Mouse (Mus musculus): ENCODE results near the gene Adgrf4. TPM values are rescaled to one million over a fixed set of nuclear protein-coding genes. Genes with fewer than 3 reads are reported as not detected.

Gene Adgrf4
- 0.21 and 0.34 TPM in 2 replicates for polyA plus RNA-seq (2015; fragmentation: Nextera tagmentation; extraction: Ambion mirVana)

DNA sequence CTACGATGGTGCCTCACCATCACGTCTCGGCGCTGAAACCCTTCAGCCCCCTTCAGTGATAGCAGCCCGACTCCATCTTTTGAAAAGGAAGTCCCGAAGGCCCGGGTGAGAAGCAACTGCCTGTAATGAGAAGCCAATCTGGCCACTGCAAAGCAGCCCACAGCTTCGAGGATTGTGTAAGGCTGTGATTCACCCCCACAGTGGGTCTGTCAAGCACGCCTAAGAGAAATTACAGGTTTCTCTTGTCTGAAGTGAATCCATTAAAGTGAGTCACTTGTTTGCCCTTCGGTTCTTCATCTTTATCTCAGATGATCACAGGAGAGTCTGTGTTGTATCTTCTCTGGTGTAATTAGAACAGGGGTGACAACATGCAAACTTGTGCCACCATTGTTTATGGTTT, at the start of gene Adgrf4:
Gene Adgrf4, minus strand, starts transcription at position 149 of the 400 bp plus-strand sequence.
- no peak for DNase-seq (ENCODE audit: low spot score)

DNA sequence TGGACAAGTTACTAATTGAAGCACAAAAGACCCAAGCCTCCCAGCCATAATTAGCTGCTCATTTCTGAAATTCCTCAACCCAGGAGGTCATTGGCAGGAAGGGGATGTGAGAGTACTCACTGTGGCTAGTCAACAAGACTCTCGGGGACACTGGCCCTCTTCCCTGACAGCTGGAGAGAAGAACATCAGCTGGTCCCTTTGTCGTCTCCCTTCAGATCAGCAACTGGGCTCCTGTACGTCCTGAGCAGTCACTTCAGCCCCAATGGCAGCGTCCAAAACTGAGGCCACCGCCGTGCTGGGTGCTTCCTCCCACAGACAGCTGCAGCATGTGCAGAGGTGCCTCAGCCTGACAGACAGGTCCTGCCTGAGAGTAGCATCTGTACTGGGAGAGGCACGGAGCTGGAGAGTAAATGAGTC, 49.7 kb upstream of the Adgrf4 start, which contains the start of gene Adgrf2:
Gene Adgrf2, minus strand, starts transcription at position 379 of the 417 bp plus-strand sequence.
- DNase-seq (ENCODE audit: low spot score), result no peak

DNA sequence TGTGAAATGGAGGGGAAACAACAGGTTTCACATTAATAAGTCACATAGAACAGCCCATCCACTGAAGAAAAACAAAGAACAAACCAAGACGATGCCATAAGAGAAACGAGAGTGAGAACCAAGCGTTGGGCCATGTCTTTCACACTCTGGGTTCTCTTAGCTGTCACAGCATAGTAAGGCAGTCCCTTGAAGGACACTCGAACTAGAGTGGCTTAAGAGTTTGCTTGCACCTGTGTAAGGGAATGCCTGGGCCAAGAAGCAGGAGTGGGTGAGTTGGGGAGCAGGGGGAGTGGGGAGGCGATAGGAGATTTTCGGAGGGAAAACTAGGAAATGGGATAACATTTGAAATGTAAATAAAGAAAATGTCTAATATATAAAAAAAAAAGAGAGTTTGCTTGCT, 46.7 kb upstream of the Adgrf4 start:
- no peak for DNase-seq (ENCODE audit: low spot score)

DNA sequence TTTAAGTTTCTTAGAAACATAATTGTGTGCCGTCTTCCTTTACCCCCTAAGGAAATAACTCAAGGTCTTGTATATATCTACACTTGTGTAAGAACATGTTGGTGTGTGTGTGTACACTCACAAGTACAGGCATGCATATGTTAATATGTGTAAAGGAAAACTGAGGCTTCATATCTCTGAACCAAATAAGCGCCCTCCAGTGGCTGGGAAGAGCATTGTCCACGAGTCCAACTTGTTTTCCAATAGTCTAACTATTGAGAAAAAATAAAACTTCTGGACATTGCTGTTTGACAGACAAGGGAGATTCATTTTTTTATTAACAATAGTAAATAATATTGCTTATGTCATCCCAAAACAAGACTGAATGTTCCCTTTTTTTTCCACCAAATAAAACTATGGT, 25.1 kb upstream of the Adgrf4 start:
- DNase-seq (ENCODE audit: low spot score), result no peak

DNA sequence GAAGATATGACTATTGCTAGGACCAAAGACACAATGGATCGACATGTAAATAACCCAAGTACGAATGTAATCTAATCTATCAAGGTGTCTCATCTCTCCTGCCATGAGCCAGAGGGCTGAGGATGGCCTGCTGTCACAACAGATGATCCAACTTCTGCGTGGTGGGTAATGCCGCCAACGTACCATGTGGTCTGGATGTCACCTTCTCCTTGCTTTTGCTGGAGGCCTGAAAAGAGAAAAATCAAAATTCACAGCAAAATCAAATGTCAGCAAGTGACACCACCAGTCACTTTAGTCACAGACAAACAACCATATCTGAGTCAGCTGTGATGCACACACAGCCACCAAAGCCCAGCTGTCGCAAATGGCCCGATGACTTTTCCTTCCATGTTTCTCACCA, 22.9 kb upstream of the Adgrf4 start:
- DNase-seq (ENCODE audit: low spot score), result no peak

DNA sequence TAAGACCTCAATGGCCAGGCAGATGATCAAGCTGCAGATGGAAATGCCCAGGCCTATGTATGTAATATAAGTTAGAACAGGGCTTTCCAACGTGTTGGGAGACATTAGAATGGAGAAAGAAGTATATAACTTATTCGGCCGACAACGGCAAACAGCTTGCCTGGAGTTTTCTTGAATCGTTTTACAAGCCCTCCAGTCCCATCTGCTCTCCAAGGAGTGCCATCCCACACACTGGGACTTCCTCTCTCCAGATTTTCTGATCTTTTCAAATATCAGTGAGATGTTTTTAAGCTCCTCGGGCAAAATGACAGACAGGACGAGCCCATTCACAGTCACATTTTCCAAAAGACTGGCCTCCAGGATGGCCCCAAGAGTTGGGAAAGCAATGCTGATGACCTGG, 18.6 kb upstream of the Adgrf4 start:
- DNase-seq (ENCODE audit: low spot score), result no peak

DNA sequence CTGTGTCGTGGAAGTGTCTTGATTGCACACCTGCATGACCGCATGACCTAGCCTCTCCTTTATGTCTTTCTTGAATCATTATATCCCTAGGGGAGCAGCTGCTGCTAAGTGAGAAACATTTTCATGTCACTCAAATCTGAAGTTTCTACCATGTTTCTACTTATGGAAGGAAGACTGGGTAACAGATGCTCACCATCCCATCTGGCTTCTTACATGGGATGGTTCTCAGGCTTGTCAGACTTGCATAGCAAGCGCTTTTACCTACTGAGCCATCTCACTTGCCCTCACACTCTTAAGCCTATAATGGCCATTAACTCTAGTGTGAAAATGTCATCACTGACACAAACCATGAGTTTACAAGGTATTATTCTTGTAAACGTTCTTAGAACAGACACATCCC, 13.5 kb upstream of the Adgrf4 start:
- no peak for DNase-seq (ENCODE audit: low spot score)

DNA sequence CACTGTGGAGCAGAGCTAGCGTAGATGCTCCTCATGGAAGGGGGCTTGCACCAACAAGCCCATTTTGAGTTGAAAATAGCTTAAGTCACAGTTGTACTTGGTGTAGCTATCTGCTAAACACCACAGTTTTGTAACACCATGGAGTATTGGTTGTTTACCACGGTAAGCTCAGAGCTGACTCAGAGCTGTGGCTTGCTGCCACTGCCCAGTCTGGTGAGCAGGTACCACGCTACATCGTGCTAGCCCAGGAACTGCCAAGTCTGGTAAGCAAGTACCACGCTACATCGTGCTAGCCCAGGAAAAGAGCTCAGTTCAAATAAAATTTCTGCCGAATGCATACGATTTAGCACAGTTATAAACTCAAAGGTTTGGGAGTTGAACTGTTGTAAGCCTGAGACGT, 10.1 kb upstream of the Adgrf4 start:
- DNase-seq (ENCODE audit: low spot score), result no peak

DNA sequence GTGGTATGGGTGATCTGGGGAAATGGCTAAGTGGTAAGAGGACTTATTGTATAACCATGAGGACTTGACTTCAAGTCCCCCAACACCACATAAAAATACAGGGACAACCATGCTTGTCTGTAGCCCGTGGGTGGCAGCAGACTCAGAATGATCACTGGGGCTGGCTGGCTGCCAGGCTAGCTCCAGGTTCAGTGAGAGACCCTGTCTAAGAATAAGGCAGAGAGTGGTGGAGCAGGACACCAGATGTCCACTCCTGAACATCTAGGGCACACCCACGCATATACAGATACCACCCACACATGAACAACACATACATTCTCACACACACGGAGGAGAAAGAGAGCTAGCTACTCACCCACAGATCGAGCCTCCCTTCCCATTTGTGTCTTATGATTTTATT, 2.6 kb upstream of the Adgrf4 start:
- DNase-seq (ENCODE audit: low spot score), result no peak

DNA sequence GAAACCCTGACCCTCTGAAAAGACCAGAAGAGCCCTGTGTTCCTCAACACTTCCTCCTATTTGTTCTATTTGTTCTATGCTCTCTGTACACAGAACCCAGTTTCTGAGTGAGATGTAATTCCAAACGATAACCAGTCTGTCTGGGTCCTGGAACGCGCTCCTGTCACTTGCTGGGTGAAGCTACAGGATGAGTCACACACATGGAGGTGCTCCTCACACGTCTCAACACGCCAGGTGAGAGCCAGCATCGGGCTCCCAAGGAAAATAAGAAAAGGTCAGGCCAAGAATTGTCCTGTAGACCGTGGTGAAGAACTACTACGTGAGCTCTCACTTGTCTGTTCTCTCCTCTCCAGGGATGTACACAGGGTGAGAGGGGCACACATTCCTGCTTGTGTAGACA, 1.6 kb downstream of the Adgrf4 start:
- DNase-seq (ENCODE audit: low spot score), result no peak

DNA sequence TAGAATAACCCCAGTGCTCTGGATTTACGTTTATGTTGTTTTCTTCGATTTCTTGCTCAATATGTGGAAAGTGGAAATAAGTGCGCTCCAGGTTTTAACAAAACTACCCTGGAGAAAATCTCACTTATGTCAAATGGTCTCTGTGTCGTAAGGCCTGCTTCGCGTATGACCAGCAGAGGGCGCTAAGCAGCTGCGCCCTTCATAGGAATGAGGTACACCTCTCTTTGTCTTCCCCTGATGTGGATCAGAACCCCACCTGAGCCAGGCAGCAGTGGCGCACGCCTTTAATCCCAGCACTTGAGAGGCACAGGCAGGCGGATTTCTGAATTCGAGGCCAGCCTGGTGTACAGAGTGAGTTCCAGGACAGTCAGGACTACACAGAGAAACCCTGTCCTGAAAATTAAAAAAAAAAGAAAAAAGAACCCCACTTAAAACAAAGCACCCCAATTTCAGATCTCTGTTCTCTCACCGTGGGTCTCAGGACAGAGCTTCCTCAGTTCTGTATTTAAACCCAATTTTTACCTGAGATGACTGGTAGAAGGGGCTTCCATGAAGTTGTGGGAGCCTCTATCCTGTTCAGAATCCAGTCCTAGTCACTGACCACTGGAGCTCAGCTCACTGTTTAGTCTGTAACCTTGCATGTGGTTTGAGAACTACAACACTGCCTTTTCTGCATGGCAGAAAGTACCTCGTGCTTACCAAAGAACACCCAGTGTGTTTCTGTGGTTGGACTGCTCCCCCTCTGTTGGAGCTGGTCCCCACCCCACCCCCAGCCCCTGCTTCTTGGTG, 33.3 kb downstream of the Adgrf4 start:
- DNase-seq (ENCODE audit: low spot score), result peak; percentile 51

DNA sequence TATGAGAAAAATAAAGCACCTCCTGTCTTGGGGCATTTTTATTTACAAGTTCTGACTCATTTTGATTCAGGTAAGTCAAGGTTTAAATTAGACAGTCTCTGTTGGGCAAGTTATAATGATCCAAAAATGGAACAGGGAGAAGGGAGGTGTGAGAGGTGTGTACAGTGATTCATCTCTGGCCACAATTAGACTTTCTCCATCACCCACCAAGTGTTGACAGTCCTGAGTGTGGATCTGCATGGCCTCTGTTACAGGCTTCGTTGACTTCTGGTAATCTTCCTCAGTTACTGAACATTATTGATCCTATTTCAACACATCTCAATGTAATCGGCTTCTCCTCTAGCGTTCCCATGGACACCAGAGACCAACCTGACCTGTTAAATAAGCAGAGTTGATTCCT, 48.7 kb downstream of the Adgrf4 start:
- DNase-seq (ENCODE audit: low spot score), result no peak

DNA sequence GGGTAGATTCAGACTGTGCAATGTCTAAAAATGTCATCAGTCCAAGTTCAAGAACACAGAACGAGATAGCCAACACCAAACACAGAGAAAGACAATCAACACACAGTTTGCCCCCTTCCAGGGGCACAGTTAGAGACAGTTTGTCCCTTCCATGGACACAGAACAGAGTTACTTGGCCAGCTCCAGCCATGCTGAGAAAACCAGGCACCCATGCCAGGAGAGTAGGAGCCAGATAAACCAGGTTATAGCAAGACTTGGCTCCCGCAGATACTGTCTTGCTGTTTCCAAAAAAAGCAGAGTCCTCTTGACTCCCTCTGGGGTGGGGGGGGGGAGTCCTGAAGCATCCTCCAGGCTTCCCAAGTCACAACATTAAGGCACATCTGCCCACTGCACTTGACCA, 61.9 kb downstream of the Adgrf4 start:
- no peak for DNase-seq (ENCODE audit: low spot score)

DNA sequence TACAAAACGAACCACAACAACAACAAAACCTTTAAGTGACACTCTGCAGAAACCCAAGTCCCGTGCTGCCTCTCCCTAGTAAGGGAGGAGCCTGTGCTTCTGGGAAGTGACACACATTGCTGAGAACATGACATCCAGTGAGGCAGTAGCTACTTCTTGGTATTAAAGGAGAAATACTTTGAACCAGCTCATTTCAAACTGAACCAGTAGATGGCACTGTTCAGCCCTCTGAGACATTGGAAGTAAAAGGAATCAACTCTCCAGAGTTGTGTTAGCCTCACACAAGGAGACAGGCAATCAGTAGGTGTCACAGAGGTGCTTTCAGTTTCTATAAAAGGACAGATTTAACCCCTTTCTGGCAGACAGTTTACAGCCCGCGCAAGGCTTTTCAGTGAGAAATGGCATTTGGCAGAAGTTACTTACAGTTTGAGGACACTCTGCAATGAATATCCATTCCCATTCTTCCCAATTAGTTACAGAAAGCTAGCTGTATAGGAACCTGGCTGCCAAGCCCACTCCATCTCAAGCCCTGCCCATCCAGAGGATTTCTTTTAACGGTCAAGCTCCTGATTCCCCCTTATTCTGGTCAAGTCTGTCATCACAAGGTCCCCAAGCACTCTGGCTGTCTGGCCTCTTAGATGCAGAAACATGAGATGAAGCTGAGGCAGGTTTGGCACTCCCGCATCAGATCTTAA, 78.9 kb downstream of the Adgrf4 start:
- DNase-seq (ENCODE audit: low spot score), result peak; percentile 16

DNA sequence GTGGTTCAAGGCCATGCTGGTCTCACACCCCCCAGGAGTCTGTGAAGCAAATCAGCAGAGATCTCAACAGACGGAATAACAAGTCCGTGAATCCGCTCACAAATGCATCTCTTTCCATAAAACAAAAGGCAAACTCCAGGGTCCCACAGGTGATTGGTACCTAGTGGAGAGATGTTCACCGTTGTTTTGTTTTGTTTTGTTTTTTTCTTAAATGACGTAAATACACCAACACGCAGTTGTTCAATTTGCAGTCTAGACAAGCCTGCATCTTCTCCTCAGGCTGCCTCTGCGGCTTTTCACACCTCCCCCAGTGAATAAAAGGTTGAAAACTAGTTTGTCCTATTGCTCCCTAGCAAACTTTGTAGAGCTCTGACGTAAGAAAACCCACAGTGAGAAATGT, 80.8 kb downstream of the Adgrf4 start, which contains the start of gene Opn5:
Gene Opn5, minus strand, starts transcription at position 101 of the 400 bp plus-strand sequence.
- DNase-seq (ENCODE audit: low spot score), result no peak

DNA sequence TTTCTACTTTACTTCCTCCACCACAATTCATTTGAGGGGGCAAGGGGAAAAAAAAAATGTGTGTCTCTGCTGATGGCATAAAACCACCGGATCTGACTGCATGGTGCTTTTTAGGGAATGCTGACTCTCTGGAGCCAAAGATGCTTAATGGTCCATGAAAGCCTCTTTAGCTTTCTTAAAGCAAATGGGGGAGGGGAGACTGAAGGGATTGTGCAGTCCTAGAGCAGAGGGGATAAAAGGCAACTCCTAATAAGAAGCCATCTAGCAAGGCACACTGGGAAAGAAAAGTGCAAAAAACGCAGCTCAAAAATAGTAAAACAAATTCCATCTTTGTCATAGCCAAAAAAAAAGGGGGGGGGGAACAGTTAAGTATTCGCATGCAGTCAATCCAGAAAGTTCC, 83.8 kb downstream of the Adgrf4 start:
- DNase-seq (ENCODE audit: low spot score), result no peak

Other genes with a start within 250 kb of the Adgrf4 start
- not detected in 2 replicates for gene Opn5, start 80.9 kb downstream of the Adgrf4 start, polyA plus RNA-seq (2015; fragmentation: Nextera tagmentation; extraction: Ambion mirVana)
- gene Adgrf2, start 49.9 kb upstream of the Adgrf4 start, polyA plus RNA-seq (2015; fragmentation: Nextera tagmentation; extraction: Ambion mirVana), result 0.05 and 0.07 TPM in 2 replicates
- 15.0 and 19.8 TPM in 2 replicates for gene Cd2ap, start 184.4 kb upstream of the Adgrf4 start, polyA plus RNA-seq (2015; fragmentation: Nextera tagmentation; extraction: Ambion mirVana)

All from thymus, postnatal 0 days (tissue).